Mouse (Mus musculus): ENCODE data around the gene Babam2. TPM values are rescaled to one million over a fixed set of nuclear protein-coding genes. Genes with fewer than 3 reads are reported as not detected.

Gene Babam2
- polyA plus RNA-seq, 1 experiment from 2014 or later: 46.2 TPM

DNA sequence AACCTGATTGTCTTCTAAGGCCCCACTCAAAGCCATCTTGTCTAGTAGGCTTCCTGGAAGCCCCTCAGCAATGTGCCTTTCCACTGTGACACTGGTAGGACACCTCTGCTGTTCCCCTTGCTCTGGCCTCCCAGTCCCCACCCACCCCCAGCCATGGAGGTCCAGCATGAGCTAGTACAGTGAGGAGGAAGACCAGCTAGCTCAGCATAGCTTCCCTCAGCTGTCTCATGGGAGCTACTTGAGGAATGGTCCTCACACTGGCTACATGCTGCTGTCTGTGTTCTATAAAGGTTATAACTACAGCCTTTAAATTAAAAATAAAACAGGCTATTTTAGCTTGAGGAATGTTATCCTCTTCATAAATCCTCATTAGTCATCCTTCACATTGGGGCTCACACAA is 346.5 kb downstream of the Babam2 start:
- Histone ChIP-seq H3K9ac (ENCODE audit: low read depth, low read length) (no peak overlapping the region), H3K4me3 (ENCODE audit: low read depth, low read length) (no peak overlapping the region), H3K27me3 (replicated peaks; ENCODE audit: control insufficient read depth, insufficient read depth, low read length) (no peaks in the 10 kb centered on the region), H3K9me3 (ENCODE audit: control insufficient read depth, low read length) (no peaks in the 10 kb centered on the region), H3K36me3 (ENCODE audit: control insufficient read depth, insufficient read depth, low read length) (no peaks in the 10 kb centered on the region), H3K27ac (ENCODE audit: low read depth, low read length) (no peak overlapping the region), H3K4me2 (no peak overlapping the region), H3K4me1 (replicated peaks; ENCODE audit: control insufficient read depth, insufficient read depth, low read length) (no peaks in the 10 kb centered on the region)
- no peak for ATAC-seq (replicated peaks; ENCODE audit: low FRiP score)
- DNase-seq (ENCODE audit: low spot score): no peak

GRCm38 (mm10) chr5:32051899-32052298 is 354.4 kb downstream of the Babam2 start:
- Histone ChIP-seq H3K4me3 (ENCODE audit: low read depth, low read length) (no peak overlapping the region), H3K9me3 (ENCODE audit: control insufficient read depth, low read length) (no peaks in the 10 kb centered on the region), H3K9ac (ENCODE audit: low read depth, low read length) (no peak overlapping the region), H3K4me1 (replicated peaks; ENCODE audit: control insufficient read depth, insufficient read depth, low read length) (no peaks in the 10 kb centered on the region), H3K27ac (ENCODE audit: low read depth, low read length) (no peak overlapping the region), H3K36me3 (ENCODE audit: control insufficient read depth, insufficient read depth, low read length) (no peaks in the 10 kb centered on the region), H3K27me3 (replicated peaks; ENCODE audit: control insufficient read depth, insufficient read depth, low read length) (no peaks in the 10 kb centered on the region), H3K4me2 (no peak overlapping the region)
- ATAC-seq (replicated peaks; ENCODE audit: low FRiP score) (no peak), DNase-seq (ENCODE audit: low spot score) (no peak)
- 71% methylated on average over 1 of the region's 1 CpGs for WGBS

DNA sequence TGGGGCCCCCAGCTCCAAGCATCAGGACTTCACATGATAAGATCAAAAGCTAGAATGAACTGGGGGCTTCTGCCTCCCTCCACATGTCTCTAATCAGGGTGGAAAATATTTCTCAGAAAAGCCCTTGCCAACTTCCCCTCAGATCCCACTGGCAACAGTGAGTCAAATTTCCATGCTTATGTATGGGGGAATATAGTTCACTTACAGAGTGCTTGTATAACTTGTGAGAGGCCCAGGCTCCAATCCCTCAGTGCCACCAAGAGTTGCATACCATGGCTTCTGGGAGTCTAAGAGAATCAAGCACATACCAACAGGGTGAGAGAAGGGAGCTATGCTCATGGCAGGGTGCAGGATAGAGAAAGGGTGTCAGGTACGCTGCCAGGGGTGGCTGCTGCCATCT is 355.0 kb downstream of the Babam2 start:
- WGBS: 91% methylated on average over 1 of the region's 1 CpGs

DNA sequence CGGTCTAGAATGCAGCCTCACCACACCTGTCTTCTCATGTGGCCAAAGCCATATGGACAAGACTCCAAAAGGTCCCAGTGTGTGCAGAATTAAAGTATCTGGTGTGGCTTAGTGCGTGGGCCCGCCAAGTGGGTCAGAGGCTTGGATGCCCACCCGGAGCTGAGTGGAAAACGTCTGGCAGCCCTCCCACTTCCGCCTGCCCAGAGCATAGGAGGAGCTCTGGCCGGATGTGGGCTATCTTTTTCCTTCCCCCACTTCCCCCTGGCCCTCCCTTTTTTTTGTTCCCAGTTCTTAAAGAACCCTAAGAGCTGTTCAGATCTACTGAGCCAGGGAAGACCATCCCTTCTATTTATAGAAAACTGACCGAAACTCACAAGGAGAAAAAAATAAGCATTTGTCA is 356.0 kb downstream of the Babam2 start:
- no peak overlapping the region for H3K27ac ChIP-seq (ENCODE audit: low read depth, low read length)
- no peak overlapping the region for H3K9ac ChIP-seq (ENCODE audit: low read depth, low read length)
- no peaks in the 10 kb centered on the region for H3K36me3 ChIP-seq (ENCODE audit: control insufficient read depth, insufficient read depth, low read length)
- 47% methylated on average over 8 of the region's 8 CpGs for WGBS
- 0 out of 2 replicates have a peak overlapping the region, but pooled peaks have one; percentile 13 for H3K4me2 ChIP-seq
- DNase-seq (ENCODE audit: low spot score): no peak
- H3K27me3 ChIP-seq (replicated peaks; ENCODE audit: control insufficient read depth, insufficient read depth, low read length): no peaks in the 10 kb centered on the region
- H3K9me3 ChIP-seq (ENCODE audit: control insufficient read depth, low read length): no peaks in the 10 kb centered on the region
- ATAC-seq (replicated peaks; ENCODE audit: low FRiP score): no peak
- no peak overlapping the region for H3K4me3 ChIP-seq (ENCODE audit: low read depth, low read length)
- H3K4me1 ChIP-seq (replicated peaks; ENCODE audit: control insufficient read depth, insufficient read depth, low read length): no peaks in the 10 kb centered on the region

More for the DNA sequence above, 355.0 kb downstream of the Babam2 start:
- Histone ChIP-seq H3K4me2 (no peak overlapping the region), H3K27ac (ENCODE audit: low read depth, low read length) (no peak overlapping the region), H3K4me3 (ENCODE audit: low read depth, low read length) (no peak overlapping the region), H3K4me1 (replicated peaks; ENCODE audit: control insufficient read depth, insufficient read depth, low read length) (no peaks in the 10 kb centered on the region), H3K36me3 (ENCODE audit: control insufficient read depth, insufficient read depth, low read length) (no peaks in the 10 kb centered on the region), H3K27me3 (replicated peaks; ENCODE audit: control insufficient read depth, insufficient read depth, low read length) (no peaks in the 10 kb centered on the region), H3K9me3 (ENCODE audit: control insufficient read depth, low read length) (no peaks in the 10 kb centered on the region), H3K9ac (ENCODE audit: low read depth, low read length) (no peak overlapping the region)
- DNase-seq (ENCODE audit: low spot score): peak; percentile 20
- ATAC-seq (replicated peaks; ENCODE audit: low FRiP score): no peak

DNA sequence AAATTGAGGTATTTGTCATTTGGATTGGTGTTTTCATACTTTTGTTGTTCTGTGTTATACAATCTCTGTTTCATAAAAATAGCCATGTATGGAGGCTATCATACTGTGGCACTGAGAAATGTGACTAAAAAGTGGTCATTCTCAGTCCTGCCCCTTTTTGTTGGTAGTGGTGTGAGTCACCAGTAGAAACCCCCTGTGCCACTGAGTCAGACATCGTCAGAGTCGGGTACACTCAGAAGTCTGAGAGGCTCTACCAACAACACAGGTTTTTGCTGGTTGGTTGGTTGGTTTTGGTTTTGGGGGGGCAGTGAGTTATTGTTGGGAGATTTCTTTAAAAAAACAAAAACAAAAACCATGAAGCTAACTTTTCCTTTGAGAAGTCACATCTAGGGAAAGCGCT is 358.2 kb downstream of the Babam2 start:
- ATAC-seq (replicated peaks; ENCODE audit: low FRiP score) (no peak), DNase-seq (ENCODE audit: low spot score) (no peak)
- WGBS: 71% methylated on average over 3 of the region's 3 CpGs

GRCm38 (mm10) chr5:32056126-32056525 is 358.6 kb downstream of the Babam2 start:
- ATAC-seq (replicated peaks; ENCODE audit: low FRiP score) (no peak), DNase-seq (ENCODE audit: low spot score) (no peak)
- H3K4me2 ChIP-seq: no peak overlapping the region
- H3K27me3 ChIP-seq (replicated peaks; ENCODE audit: control insufficient read depth, insufficient read depth, low read length): no peaks in the 10 kb centered on the region
- H3K4me3 ChIP-seq (ENCODE audit: low read depth, low read length): no peak overlapping the region
- no peak overlapping the region for H3K27ac ChIP-seq (ENCODE audit: low read depth, low read length)
- no peak overlapping the region for H3K9ac ChIP-seq (ENCODE audit: low read depth, low read length)
- H3K9me3 ChIP-seq (ENCODE audit: control insufficient read depth, low read length): no peaks in the 10 kb centered on the region
- 59% methylated on average over 1 of the region's 1 CpGs for WGBS
- H3K36me3 ChIP-seq (ENCODE audit: control insufficient read depth, insufficient read depth, low read length): no peaks in the 10 kb centered on the region
- H3K4me1 ChIP-seq (replicated peaks; ENCODE audit: control insufficient read depth, insufficient read depth, low read length): no peaks in the 10 kb centered on the region

More for the DNA sequence above, 358.2 kb downstream of the Babam2 start:
- Histone ChIP-seq H3K27ac (ENCODE audit: low read depth, low read length) (no peak overlapping the region), H3K4me2 (no peak overlapping the region), H3K36me3 (ENCODE audit: control insufficient read depth, insufficient read depth, low read length) (no peaks in the 10 kb centered on the region), H3K4me1 (replicated peaks; ENCODE audit: control insufficient read depth, insufficient read depth, low read length) (no peaks in the 10 kb centered on the region), H3K27me3 (replicated peaks; ENCODE audit: control insufficient read depth, insufficient read depth, low read length) (no peaks in the 10 kb centered on the region), H3K9ac (ENCODE audit: low read depth, low read length) (no peak overlapping the region), H3K9me3 (ENCODE audit: control insufficient read depth, low read length) (no peaks in the 10 kb centered on the region), H3K4me3 (ENCODE audit: low read depth, low read length) (no peak overlapping the region)

DNA sequence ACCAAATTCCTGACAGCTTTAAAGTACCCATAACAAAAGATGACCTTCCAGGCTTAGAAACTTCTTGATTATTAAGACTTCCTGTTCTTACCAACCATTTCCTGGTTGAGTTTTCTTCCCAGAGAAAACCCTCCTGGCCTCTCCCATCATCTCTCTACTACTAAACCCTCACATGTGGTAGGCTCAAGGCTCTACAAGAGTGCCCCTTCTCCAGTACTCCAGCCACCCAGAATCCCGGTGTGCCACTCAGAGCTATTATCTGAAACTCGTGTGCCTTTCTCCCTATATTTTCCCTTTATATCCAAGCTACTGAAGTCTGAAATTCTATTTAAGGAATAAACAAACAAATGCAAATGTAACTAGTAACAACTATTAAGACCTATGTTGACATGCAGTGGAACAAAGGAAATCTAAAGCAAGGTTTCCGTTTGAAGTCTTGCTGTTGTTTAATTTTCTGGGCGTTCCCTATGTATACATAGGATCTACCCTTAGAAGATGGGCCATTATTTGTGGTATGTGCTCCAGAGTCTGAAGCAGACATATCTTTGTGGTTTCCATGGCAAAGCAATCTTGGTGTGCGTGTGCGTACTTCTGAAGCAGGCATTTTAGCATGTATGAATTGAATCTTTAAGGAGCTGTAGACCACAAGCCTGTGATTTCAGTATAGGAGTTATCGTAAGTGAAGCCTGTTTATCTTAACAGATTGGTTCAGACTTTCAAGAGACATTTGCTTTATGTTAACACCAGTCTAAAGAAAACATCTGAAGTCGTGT is 361.2 kb downstream of the Babam2 start:
- no peak overlapping the region for H3K4me3 ChIP-seq (ENCODE audit: low read depth, low read length)
- no peaks in the 10 kb centered on the region for H3K4me1 ChIP-seq (replicated peaks; ENCODE audit: control insufficient read depth, insufficient read depth, low read length)
- H3K9me3 ChIP-seq (ENCODE audit: control insufficient read depth, low read length): no peaks in the 10 kb centered on the region
- ATAC-seq (replicated peaks; ENCODE audit: low FRiP score): no peak
- no peak overlapping the region for H3K4me2 ChIP-seq
- no peak overlapping the region for H3K9ac ChIP-seq (ENCODE audit: low read depth, low read length)
- H3K27ac ChIP-seq (ENCODE audit: low read depth, low read length): no peak overlapping the region
- WGBS: 70% methylated on average over 8 of the region's 8 CpGs
- no peaks in the 10 kb centered on the region for H3K27me3 ChIP-seq (replicated peaks; ENCODE audit: control insufficient read depth, insufficient read depth, low read length)
- H3K36me3 ChIP-seq (ENCODE audit: control insufficient read depth, insufficient read depth, low read length): no peaks in the 10 kb centered on the region
- no peak for DNase-seq (ENCODE audit: low spot score)

- no peaks in the 10 kb centered on the region for H3K36me3 ChIP-seq (ENCODE audit: control insufficient read depth, insufficient read depth, low read length)
- H3K27me3 ChIP-seq (replicated peaks; ENCODE audit: control insufficient read depth, insufficient read depth, low read length): no peaks in the 10 kb centered on the region
- no peak for DNase-seq (ENCODE audit: low spot score)
- no peak overlapping the region for H3K4me2 ChIP-seq
- H3K4me3 ChIP-seq (ENCODE audit: low read depth, low read length): no peak overlapping the region
- WGBS: 67% methylated on average over 8 of the region's 8 CpGs
- H3K9ac ChIP-seq (ENCODE audit: low read depth, low read length): no peak overlapping the region
- no peak for ATAC-seq (replicated peaks; ENCODE audit: low FRiP score)
- H3K9me3 ChIP-seq (ENCODE audit: control insufficient read depth, low read length): no peaks in the 10 kb centered on the region
- no peak overlapping the region; the same call in 1 of the 2 replicates for H3K27ac ChIP-seq (ENCODE audit: low read depth, low read length)
- no peaks in the 10 kb centered on the region for H3K4me1 ChIP-seq (replicated peaks; ENCODE audit: control insufficient read depth, insufficient read depth, low read length)
These were observed 361.8 kb downstream of the Babam2 start for GRCm38 (mm10) chr5:32059254-32059796.

DNA sequence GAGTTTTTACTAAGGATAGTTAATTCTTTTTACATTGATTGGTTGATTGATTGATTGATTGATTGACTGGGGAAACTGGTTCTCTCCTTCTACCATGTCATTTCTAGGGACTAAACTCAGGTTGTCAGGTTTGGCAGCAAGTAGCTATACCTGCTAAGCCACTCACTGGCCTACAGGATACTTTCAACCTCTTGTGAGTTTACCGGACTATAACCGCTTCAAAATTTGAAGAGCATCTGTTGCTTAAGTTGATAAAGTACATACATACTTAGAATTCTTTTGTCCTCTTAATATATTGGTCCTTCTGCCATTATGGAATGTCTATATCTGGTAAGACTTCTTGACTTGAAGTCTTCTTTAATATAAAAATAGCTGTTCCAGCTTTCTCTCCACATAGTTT is 363.0 kb downstream of the Babam2 start:
- H3K36me3 ChIP-seq (ENCODE audit: control insufficient read depth, insufficient read depth, low read length): no peaks in the 10 kb centered on the region
- no peaks in the 10 kb centered on the region for H3K9me3 ChIP-seq (ENCODE audit: control insufficient read depth, low read length)
- H3K4me3 ChIP-seq (ENCODE audit: low read depth, low read length): no peak overlapping the region
- no peak overlapping the region for H3K9ac ChIP-seq (ENCODE audit: low read depth, low read length)
- WGBS: 97% methylated on average over 2 of the region's 2 CpGs
- ATAC-seq (replicated peaks; ENCODE audit: low FRiP score): no peak
- H3K27ac ChIP-seq (ENCODE audit: low read depth, low read length): no peak overlapping the region
- no peaks in the 10 kb centered on the region for H3K27me3 ChIP-seq (replicated peaks; ENCODE audit: control insufficient read depth, insufficient read depth, low read length)
- DNase-seq (ENCODE audit: low spot score): no peak
- no peaks in the 10 kb centered on the region; the same call in 1 of the 2 replicates for H3K4me1 ChIP-seq (replicated peaks; ENCODE audit: control insufficient read depth, insufficient read depth, low read length)
- H3K4me2 ChIP-seq: no peak overlapping the region

All from liver, embryonic 11.5 days (tissue).